Mouse (Mus musculus) lung, postnatal 0 days (tissue): ENCODE results near the gene Rnf123.

Experiments
- CTCF ChIP-seq: IDR thresholded peaks from 2 replicates; pipeline ENCODE4 v1.5.1; 2016; ENCODE audit warnings: antibody characterized with exemption, mild to moderate bottlenecking
- EP300 ChIP-seq: IDR thresholded peaks from 2 replicates; pipeline ENCODE4 v1.6.1; 2016; ENCODE audit warnings: antibody characterized with exemption, mild to moderate bottlenecking, control low read depth

DNA sequence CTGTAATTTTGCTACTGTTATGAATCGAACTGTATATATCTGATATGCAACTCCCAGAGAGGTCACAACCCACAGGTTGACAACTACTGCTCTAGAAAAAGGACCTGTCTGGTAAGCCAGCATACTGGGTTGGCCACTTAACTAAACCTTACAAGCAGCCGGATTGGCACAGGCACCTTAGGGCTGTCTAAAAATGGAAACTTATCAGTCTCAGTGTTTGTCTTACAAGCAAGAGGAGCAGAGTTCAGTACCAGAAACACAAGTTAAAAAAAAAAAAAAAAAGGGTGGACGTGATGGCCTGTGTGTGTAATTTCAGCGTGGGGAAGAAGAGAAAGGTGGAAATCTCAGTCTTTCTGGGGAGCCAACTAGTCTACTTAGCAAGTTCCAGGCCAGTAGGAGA is 11.3 kb downstream of the Rnf123 start:
- TF ChIP-seq CTCF (no peak), EP300 (no peak)
